Mouse (Mus musculus): ENCODE measurements at regions not wholly inside any gene's neighbourhood (a gene's known extent, or its start where the extent isn't known, plus 50 kb on each side); places are given as distances from the start of the nearest gene placed in this dataset.

DNA sequence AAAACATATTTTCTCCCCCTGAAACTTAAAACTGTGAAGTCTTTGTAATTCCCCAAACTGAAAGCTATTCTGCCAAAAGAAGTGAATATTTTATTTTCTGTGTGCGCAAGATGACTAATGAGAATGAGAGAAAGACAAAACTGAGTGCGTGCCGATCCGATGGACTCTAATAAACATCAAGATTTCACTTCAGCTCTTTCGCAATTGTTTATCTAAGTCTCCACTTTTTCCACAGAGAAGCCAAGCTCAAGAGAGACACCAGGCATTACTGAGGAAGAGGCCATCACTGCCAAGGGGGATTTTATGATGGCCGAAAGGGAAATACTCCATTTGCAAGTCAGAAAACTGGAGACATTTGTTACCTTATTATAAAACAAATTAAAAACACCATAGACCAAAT is 55.0 kb upstream of the Uqcrfs1 start:
- no peak for DNase-seq (ENCODE audit: low spot score)

DNA sequence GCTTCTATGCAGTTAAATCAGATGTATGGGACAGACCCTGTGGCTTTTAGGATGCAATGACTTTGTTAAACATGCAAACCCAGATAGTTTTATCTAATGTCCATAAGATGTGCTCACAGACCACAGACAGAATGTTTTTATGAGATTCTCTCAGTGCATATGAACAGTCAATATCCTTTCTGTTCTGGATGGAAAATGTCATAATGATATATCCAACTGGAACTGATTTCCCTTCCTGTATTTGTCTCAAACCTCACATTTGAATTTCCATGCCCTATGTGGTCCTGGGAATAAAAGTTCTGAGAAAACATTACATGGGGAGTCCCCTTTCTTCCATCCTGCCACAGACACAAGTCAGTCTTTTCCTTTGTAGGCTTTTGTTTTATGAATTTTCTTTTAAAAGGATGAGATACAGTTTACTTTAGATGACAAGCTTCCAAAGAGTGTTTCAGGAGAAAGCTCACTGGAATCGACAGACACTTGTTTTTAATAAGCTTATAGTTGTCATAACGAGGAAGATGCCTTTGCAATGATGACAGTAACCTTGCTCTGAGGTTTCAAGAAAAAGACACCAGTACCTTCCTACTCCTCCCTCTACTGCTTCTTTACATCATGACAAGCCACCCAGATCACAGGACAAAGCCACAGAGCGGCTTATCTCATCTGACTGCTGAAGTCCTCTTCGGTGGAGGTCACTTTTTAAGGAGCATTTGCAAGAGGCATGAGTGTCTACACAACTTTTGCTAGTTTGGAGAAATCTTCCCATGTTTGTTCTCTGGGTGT is 55.7 kb upstream of the Uqcrfs1 start:
- no peak for DNase-seq (ENCODE audit: low spot score)

DNA sequence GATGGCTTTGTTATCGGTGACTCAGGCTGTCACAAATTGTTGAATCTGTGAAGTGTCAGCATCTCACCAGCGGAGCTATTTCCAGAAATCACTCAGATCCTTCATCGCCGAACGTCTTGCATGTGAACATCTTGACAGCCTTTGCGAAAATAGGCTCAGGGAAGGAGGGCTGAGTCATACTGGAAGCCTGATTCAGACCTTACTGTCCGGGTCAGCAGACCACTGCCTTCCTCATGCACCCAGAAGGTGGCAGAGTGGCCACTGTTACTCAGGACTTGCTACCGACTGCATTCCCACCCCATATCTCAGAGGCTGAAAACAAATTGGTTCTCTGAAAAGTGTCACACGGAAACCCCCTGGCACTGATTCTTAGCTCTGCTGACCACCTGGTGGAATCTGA is 55.9 kb upstream of the Dusp22 start:
- no peak for DNase-seq (ENCODE audit: low spot score)

DNA sequence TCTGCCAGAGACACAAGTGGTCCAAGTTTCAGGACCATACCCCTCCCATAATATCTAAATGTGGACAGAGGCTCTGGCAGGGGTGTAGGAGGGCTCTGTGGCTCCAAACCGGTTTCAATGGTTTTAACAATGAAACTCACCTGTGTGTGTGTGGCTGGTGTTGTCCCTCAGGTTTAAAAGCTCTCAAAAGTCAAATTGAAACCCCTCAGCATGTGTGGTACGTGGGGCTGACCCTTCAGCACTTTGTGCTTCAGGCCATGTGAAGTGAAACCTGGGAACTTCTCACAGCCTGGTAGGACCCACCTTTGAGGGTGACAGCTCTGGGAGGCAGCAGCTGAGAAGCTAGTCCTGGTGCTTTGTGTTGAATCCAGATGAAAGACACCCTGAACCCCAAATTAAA is 52.5 kb upstream of the Dusp22 start:
- no peak for DNase-seq (ENCODE audit: low spot score)

DNA sequence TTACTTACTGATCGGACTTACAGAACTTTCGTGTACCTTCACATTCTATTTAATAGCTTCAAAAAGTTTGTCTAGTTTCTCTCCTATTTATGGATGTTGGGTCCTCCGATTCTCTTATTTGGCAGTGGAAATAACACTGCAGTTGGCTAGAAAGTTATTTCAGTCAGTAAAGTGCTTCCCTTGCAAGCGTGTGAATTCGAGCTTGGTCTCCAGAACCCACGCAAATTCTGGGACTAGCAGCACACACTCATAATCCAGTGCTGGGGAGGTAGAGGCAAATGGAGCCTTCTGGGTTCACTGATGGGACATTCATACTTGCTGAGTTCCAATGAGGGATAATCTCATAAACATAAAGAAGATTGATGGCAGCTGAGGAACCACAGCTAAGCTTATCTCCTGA is 51.9 kb upstream of the Dusp22 start:
- DNase-seq (ENCODE audit: low spot score) = no peak

DNA sequence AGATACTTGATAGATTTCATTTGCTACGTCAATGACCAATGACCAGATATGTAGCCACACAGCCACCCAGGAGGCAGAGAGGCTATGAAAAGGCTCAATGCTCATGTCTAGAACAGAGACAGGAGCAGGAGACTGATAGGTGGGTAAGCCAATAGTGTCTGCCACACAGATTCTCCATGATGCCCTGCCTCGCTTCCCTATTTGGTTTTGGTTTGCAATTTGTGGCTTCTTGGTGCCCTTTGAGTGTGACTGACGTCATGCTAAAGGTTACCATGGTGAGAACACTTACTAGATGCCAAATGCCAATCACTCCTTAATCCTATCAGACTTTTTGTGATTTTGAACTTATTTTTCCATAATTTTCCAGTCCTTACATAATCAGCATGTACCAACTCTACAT is 50.0 kb upstream of the Dusp22 start:
- peak; percentile 19 for DNase-seq (ENCODE audit: low spot score)
